Mouse (Mus musculus): ENCODE data around the gene Klhl29.
A peak's percentile ranks its signal among the peaks of the same experiment; 100 is the strongest.

GRCm38 (mm10) chr12:5048104-5048503 lies 327.4 kb downstream of the Klhl29 start:
- TF ChIP-seq CHD2 (IDR thresholded peaks at IDR 0.05; ENCODE audit: low read depth, low read length): no peak
- peak; percentile 91 for TF ChIP-seq ZNF384 (IDR thresholded peaks at IDR 0.05; ENCODE audit: low read depth, low read length)
- no peak for TF ChIP-seq ZC3H11A (IDR thresholded peaks at IDR 0.05; ENCODE audit: borderline replicate concordance, low read depth, low read length)
- no peak for TF ChIP-seq MAFK (IDR thresholded peaks at IDR 0.05; ENCODE audit: insufficient read depth, low read depth, low read length)
- no peak for TF ChIP-seq HCFC1 (IDR thresholded peaks at IDR 0.05; ENCODE audit: borderline replicate concordance, insufficient read depth, low read length)

Measured in ES-E14 (cell line).